Mouse (Mus musculus) NIH3T3 (cell line): ENCODE measurements at regions not wholly inside any gene's neighbourhood (a gene's known extent, or its start where the extent isn't known, plus 50 kb on each side); places are given as distances from the start of the nearest gene placed in this dataset.
"Not testable (repeated sequence)": the region's sequence is repeated elsewhere in the genome, so short reads cannot be mapped to it uniquely, and the experiment has no call there.

Experiments used
- DNase-seq: peaks from one replicate; pipeline ENCODE4 v3.0.0-alpha.2; 2012; ENCODE audit warnings: low read depth

- no peak for DNase-seq
Measured at GRCm38 (mm10) chr6:73676979-73677378, 207.5 kb upstream of the 4931417E11Rik start.

GRCm38 (mm10) chr6:73669401-73669800 is 199.9 kb upstream of the 4931417E11Rik start:
- DNase-seq: no peak

GRCm38 (mm10) chr6:73658988-73659387 is 189.5 kb upstream of the 4931417E11Rik start:
- DNase-seq: no peak

- no peak for DNase-seq
Measured at GRCm38 (mm10) chr6:73645378-73645777, 175.9 kb upstream of the 4931417E11Rik start.

GRCm38 (mm10) chr6:73644778-73645267 is 175.4 kb upstream of the 4931417E11Rik start:
- DNase-seq: no peak

GRCm38 (mm10) chr6:73628600-73628999 is 159.1 kb upstream of the 4931417E11Rik start:
- no peak for DNase-seq

- no peak for DNase-seq
Measured at GRCm38 (mm10) chr6:73626451-73626850, 157.0 kb upstream of the 4931417E11Rik start.

- DNase-seq: no peak
Measured at GRCm38 (mm10) chr6:73624211-73624610, 154.7 kb upstream of the 4931417E11Rik start.

GRCm38 (mm10) chr6:73621839-73622426 is 152.5 kb upstream of the 4931417E11Rik start:
- no peak for DNase-seq

GRCm38 (mm10) chr6:73612266-73612665 is 142.8 kb upstream of the 4931417E11Rik start:
- DNase-seq: no peak

- DNase-seq: no peak
Measured at GRCm38 (mm10) chr6:73611839-73612238, 142.4 kb upstream of the 4931417E11Rik start.

- no peak for DNase-seq
Measured at GRCm38 (mm10) chr6:73610048-73610624, 140.7 kb upstream of the 4931417E11Rik start.

- DNase-seq: no peak
Measured at GRCm38 (mm10) chr6:73587686-73588085, 118.2 kb upstream of the 4931417E11Rik start.

- DNase-seq: no peak
Measured at GRCm38 (mm10) chr6:73576708-73577107, 107.2 kb upstream of the 4931417E11Rik start.

GRCm38 (mm10) chr6:73560000-73560399 is 90.5 kb upstream of the 4931417E11Rik start:
- DNase-seq: no peak

- DNase-seq: no peak
Measured at GRCm38 (mm10) chr6:73530559-73530958, 61.1 kb upstream of the 4931417E11Rik start.

GRCm38 (mm10) chr6:73530098-73530497 is 60.6 kb upstream of the 4931417E11Rik start:
- DNase-seq: no peak

GRCm38 (mm10) chr6:73523658-73524057 is 54.2 kb upstream of the 4931417E11Rik start:
- peak; percentile 20 for DNase-seq

- not testable (repeated sequence) for DNase-seq
Measured at GRCm38 (mm10) chr6:73519894-73520293, 50.4 kb upstream of the 4931417E11Rik start.
